Mouse (Mus musculus) hindbrain, embryonic 10.5 days (tissue): ENCODE data around the gene Ubash3a. TPM values are rescaled to one million over a fixed set of nuclear protein-coding genes. Genes with fewer than 3 reads are reported as not detected.

Experiments used
- DNase-seq: peaks from one replicate; pipeline ENCODE4 v3.0.0-alpha.2; 2017; ENCODE audit warnings: low spot score
- H3K27ac ChIP-seq: fragments of 300-500 bp; sonication (generic); 2 replicates; pipeline ENCODE4 v1.5.1; 2016; ENCODE audit warnings: mild to moderate bottlenecking, moderate library complexity
- H3K27me3 ChIP-seq: fragments of 300-500 bp; sonication (generic); 2 replicates; pipeline ENCODE4 v1.6.1; 2016; ENCODE audit warnings: mild to moderate bottlenecking; ENCODE audit not compliant: poor library complexity, insufficient read depth, severe bottlenecking
- H3K36me3 ChIP-seq: fragments of 300-500 bp; sonication (generic); 2 replicates; pipeline ENCODE4 v1.6.1; 2016; ENCODE audit warnings: mild to moderate bottlenecking, moderate library complexity
- H3K4me1 ChIP-seq: fragments of 300-500 bp; sonication (generic); replicated peaks from 2 replicates; pipeline ENCODE4 v1.6.1; 2016; ENCODE audit warnings: mild to moderate bottlenecking
- H3K4me3 ChIP-seq: fragments of 300-500 bp; sonication (generic); 2 replicates; pipeline ENCODE4 v1.5.1; 2016; ENCODE audit warnings: mild to moderate bottlenecking, moderate library complexity
- H3K9me3 ChIP-seq: fragments of 300-500 bp; sonication (generic); 2 replicates; pipeline ENCODE4 v1.6.1; 2016; ENCODE audit warnings: mild to moderate bottlenecking, moderate library complexity
- WGBS: fragments of 180-500 bp; shearing (Covaris S2); methylation state at CpG from one replicate; pipeline ENCODE4 v1.1.7; 2016; 5-methylcytosine and 5-hydroxymethylcytosine counted together
- polyA plus RNA-seq: library from polyadenylated mRNA; unstranded; fragments of >200 nt; fragmentation: Nextera tagmentation; extraction: Ambion mirVana; gene quantifications from 2 replicates; pipeline ENCODE4 v1.2.1, GENCODE M21; 2016

Ubash3a gene
- polyA plus RNA-seq, 1 experiment from 2014 or later = 0.14 TPM

DNA sequence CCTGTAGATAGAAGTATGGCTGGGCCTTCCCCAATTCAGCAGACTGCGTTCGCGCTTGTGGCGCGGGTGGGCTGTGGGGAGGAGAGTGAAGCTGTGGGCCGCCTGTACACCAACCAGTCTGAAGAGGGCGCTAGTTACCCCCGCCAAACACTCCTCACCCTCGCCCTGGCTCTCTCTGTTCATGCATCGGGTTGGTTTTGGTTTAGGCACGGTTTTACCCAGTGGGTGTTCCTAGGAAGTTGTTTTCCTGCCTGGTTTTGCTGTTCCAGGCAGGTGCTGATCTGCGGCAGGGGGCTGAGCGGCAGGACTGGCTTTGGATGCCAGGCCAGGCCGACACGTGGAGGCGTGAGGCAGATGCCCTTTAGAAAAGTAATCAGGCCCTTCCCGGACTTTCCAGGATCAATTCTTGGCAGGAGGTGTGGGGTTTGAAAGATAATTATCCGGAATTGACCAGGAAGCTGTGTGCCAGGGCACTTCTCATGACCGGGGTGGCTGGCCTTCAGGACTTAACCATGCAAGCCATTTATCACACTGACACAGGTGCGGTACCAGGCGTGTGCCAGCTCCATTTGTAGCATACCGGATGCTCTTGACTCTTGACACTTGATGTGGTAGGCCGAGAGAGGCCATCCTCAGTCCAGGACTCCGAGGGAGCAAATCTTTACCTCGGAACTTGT is 87.7 kb downstream of the Ubash3a start:
- peaks cover 30% of the 10 kb centered on the region for H3K4me1 ChIP-seq
- WGBS = 19% methylated on average over 25 of the region's 25 CpGs
- peak overlapping the region; percentile 74 for H3K4me3 ChIP-seq
- DNase-seq = peak; percentile 49
- H3K36me3 ChIP-seq = no peaks in the 10 kb centered on the region
- peaks cover 52% of the 10 kb centered on the region for H3K27me3 ChIP-seq
- H3K9me3 ChIP-seq = no peaks in the 10 kb centered on the region
- peak overlapping the region; percentile 90 for H3K27ac ChIP-seq

DNA sequence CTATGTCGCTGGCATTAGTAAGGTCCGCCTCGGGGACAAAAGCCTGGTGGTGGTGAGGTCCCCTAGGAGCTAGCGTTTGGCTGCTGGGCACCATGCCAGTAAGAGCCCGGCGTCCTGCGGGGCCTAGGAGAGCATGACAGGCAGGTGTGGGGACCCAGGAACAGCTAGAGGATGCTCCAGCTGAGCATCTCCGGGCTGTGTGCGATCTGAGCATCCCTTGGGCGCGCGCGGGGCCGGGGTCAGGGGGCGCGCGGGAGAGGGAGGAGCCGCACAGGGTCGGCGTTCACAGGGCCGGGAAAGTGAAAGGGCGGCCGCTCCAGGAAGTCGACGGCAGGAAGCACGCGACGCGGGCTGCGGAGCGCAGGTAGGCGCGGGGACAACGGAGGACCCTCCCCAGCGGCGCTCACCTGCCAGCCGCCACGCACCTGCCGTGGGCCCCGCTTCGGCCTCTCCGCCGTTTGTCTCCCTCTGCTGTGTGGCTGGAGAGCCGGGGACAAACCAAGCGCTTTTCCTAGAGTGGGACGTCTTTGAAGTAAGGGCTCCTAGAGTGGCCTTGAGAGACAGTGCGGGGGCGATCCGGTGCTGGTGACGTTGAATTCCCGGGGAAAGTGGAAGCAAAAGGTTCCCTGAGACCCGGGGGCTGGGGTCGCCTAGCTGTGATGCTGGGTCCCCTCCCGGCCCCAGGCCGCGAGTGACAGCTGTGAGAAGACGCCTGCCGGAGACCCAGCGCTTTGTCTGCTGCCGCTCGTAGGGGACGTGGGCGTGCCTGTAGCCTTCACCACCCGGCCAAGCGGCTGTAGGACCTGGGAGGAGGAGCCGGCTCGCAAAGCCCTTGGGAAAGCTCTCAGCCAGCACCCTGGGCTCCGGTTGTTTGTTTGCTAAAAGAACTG is 88.5 kb downstream of the Ubash3a start:
- H3K4me3 ChIP-seq = peak overlapping the region; percentile 74
- under 1% methylated on average over 68 of the region's 68 CpGs for WGBS
- peak overlapping the region; percentile 90 for H3K27ac ChIP-seq
- DNase-seq = peak; percentile 78
- no peaks in the 10 kb centered on the region for H3K36me3 ChIP-seq
- peaks cover 34% of the 10 kb centered on the region for H3K4me1 ChIP-seq
- H3K27me3 ChIP-seq = peaks cover 54% of the 10 kb centered on the region
- no peaks in the 10 kb centered on the region for H3K9me3 ChIP-seq

Other genes with a start within 250 kb of the Ubash3a start
- gene Abcg1, start 150.2 kb upstream of the Ubash3a start, polyA plus RNA-seq = 6.9 and 9.7 TPM in 2 replicates
- 1.1 TPM in 1 of 2 replicates, not detected in the other for gene Tff3, start 78.2 kb upstream of the Ubash3a start, polyA plus RNA-seq
- gene Tff2, start 63.6 kb upstream of the Ubash3a start, polyA plus RNA-seq = not detected in 2 replicates
- gene Tff1, start 42.6 kb upstream of the Ubash3a start, polyA plus RNA-seq = not detected in 2 replicates
- gene Tmprss3, start 8.9 kb upstream of the Ubash3a start, polyA plus RNA-seq = 0.06 TPM in 1 of 2 replicates, not detected in the other
- gene Rsph1, start 69.5 kb downstream of the Ubash3a start, polyA plus RNA-seq = 4.1 and 7.7 TPM in 2 replicates
- gene Slc37a1, start 78.9 kb downstream of the Ubash3a start, polyA plus RNA-seq = 9.0 and 17.3 TPM in 2 replicates
- 12.4 and 19.9 TPM in 2 replicates for gene Pde9a, start 178.3 kb downstream of the Ubash3a start, polyA plus RNA-seq